Mouse (Mus musculus): Measurements from ENCODE around the gene Pld4.

GRCm38 (mm10) chr12:112755900-112756299, 4.6 kb upstream of the Pld4 start:
- no peak for TF ChIP-seq CTCF (IDR thresholded peaks at IDR 0.05; ENCODE audit: low read depth)
- TF ChIP-seq EP300 (IDR thresholded peaks at IDR 0.05; ENCODE audit: low read depth): no peak
